Mouse (Mus musculus): ENCODE measurements around the gene Srd5a1.

DNA sequence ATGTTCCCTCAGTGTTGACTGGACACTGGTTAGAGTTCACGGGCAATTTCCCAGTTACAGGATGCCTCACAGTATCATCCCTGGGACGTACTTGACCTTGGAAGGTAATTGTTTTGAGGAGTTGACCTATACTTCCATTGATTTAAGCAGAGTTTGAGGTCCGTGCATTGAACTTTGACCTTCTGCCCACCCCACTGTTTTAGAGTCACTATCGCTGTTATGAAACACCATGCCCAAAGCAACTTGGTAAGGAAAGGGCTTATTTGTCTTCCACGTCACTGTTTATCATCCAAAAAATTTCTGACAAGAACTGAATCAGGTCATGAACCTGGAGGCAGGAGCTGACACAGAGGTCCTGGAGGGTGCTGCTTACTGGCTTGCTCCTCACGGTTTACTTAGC, 28.8 kb downstream of the Srd5a1 start:
- TF ChIP-seq CTCF (IDR thresholded peaks at IDR 0.05; ENCODE audit: low read depth, low read length) (no peak), POLR2A (IDR thresholded peaks at IDR 0.05; ENCODE audit: insufficient read depth, low read length) (no peak)

Measured in ES-Bruce4 (cell line).